Mouse (Mus musculus): ENCODE measurements around the gene Gcnt4. TPM values are rescaled to one million over a fixed set of nuclear protein-coding genes. Genes with fewer than 3 reads are reported as not detected.

Gene Gcnt4
- polyA plus RNA-seq, 1 experiment: 1.9 TPM

DNA sequence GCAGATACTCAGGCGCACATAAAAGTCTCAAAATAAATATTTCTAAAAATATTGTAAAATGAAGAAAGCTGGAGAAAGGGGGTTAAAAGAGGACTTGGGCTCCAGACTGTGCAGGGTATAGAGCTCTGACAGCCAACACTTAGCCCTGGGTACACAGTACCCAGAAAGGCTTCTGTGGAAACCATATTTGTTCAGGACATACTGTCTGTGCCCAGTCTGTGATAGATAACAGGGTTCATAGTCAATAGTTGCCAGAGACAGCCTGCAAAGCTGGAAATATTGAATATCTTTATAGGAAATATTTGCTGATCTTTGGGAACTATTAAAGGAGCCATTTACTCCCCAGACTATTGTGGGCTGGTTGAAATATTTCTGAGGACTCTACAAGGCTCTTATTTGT is 35.5 kb downstream of the Gcnt4 start:
- no peaks in the 10 kb centered on the region for H3K4me1 ChIP-seq (ENCODE audit: control insufficient read depth, insufficient read depth, low read length)
- 79% methylated on average over 1 of the region's 1 CpGs for WGBS
- no peak overlapping the region for H3K4me3 ChIP-seq (replicated peaks; ENCODE audit: insufficient read depth, low read depth, low read length)
- TF ChIP-seq POLR2A (IDR thresholded peaks at IDR 0.05; ENCODE audit: borderline replicate concordance, insufficient read depth, low read length) (no peak), CTCF (IDR thresholded peaks at IDR 0.05; ENCODE audit: borderline replicate concordance, insufficient read depth, low read depth, low read length) (no peak)
- H3K27ac ChIP-seq (ENCODE audit: insufficient read depth, low read length): no peak overlapping the region
- H3K27me3 ChIP-seq (ENCODE audit: control insufficient read depth, insufficient read depth, low read length): no peaks in the 10 kb centered on the region
- no peak for DNase-seq

GRCm38 (mm10) chr13:96961366-96962157 is 37.1 kb downstream of the Gcnt4 start:
- no peaks in the 10 kb centered on the region; the same call in 1 of the 2 replicates for H3K27me3 ChIP-seq (ENCODE audit: control insufficient read depth, insufficient read depth, low read length)
- H3K4me3 ChIP-seq (replicated peaks; ENCODE audit: insufficient read depth, low read depth, low read length): no peak overlapping the region
- WGBS: 63% methylated on average over 9 of the region's 9 CpGs
- TF ChIP-seq POLR2A (IDR thresholded peaks at IDR 0.05; ENCODE audit: borderline replicate concordance, insufficient read depth, low read length) (no peak), CTCF (IDR thresholded peaks at IDR 0.05; ENCODE audit: borderline replicate concordance, insufficient read depth, low read depth, low read length) (no peak)
- H3K4me1 ChIP-seq (ENCODE audit: control insufficient read depth, insufficient read depth, low read length): no peaks in the 10 kb centered on the region
- no peak for DNase-seq
- H3K27ac ChIP-seq (ENCODE audit: insufficient read depth, low read length): no peak overlapping the region

- DNase-seq: no peak
- 92% methylated on average over 5 of the region's 5 CpGs for WGBS
- H3K27me3 ChIP-seq (ENCODE audit: control insufficient read depth, insufficient read depth, low read length): no peaks in the 10 kb centered on the region; the same call in 1 of the 2 replicates
- TF ChIP-seq POLR2A (IDR thresholded peaks at IDR 0.05; ENCODE audit: borderline replicate concordance, insufficient read depth, low read length): no peak
- TF ChIP-seq CTCF (IDR thresholded peaks at IDR 0.05; ENCODE audit: borderline replicate concordance, insufficient read depth, low read depth, low read length): no peak
- H3K4me3 ChIP-seq (replicated peaks; ENCODE audit: insufficient read depth, low read depth, low read length): no peak overlapping the region
- no peaks in the 10 kb centered on the region for H3K4me1 ChIP-seq (ENCODE audit: control insufficient read depth, insufficient read depth, low read length)
- no peak overlapping the region for H3K27ac ChIP-seq (ENCODE audit: insufficient read depth, low read length)
Observed at GRCm38 (mm10) chr13:96962801-96963200, 38.3 kb downstream of the Gcnt4 start.

GRCm38 (mm10) chr13:96964981-96965380 is 40.5 kb downstream of the Gcnt4 start:
- DNase-seq: no peak
- Histone ChIP-seq H3K4me1 (ENCODE audit: control insufficient read depth, insufficient read depth, low read length) (no peaks in the 10 kb centered on the region), H3K27ac (ENCODE audit: insufficient read depth, low read length) (no peak overlapping the region), H3K27me3 (ENCODE audit: control insufficient read depth, insufficient read depth, low read length) (no peaks in the 10 kb centered on the region; the same call in 1 of the 2 replicates), H3K4me3 (replicated peaks; ENCODE audit: insufficient read depth, low read depth, low read length) (no peak overlapping the region)
- WGBS: 92% methylated on average over 7 of the region's 7 CpGs
- TF ChIP-seq POLR2A (IDR thresholded peaks at IDR 0.05; ENCODE audit: borderline replicate concordance, insufficient read depth, low read length): no peak
- no peak for TF ChIP-seq CTCF (IDR thresholded peaks at IDR 0.05; ENCODE audit: borderline replicate concordance, insufficient read depth, low read depth, low read length)

DNA sequence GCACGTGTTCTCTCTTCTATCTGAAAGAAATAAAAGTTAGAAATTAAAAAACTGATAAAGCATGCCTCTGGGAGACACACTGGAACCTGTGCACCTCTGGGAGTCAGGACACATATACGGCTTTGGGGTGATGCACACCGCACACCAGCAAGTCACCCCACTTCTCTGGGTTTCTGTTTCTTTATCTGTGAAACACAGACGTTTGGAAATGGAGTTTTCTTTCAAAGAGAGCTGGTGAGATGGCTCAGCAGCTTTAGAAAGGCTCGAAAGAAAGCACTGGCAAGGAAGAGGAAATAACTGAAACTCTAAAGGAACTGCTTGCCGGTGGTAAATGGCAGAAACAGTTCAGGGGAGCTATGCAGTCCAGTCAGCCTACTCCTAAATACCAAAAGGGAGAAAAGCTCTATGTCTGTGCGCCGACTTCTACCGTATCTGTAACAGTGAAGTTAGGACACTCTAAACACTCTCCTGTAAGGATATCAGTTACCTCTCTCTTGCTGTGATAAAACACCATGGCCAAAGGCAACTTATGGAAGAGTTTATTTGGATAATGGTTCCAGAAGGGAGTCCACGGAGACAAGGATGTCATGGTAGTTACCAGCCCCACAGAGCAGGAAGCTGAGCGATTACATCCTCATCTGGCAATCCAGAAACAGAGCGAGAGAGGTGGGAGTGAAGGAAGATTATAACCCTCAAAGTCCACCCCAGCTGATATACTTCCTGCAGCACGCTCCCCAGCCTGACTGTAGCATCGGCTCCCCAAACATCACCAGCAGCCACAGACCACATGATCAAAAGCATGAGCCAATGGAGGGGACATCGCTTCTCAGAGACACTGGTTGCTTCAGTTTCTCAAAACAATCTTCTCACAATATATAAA is 42.0 kb downstream of the Gcnt4 start:
- Histone ChIP-seq H3K27me3 (ENCODE audit: control insufficient read depth, insufficient read depth, low read length) (no peaks in the 10 kb centered on the region; the same call in 1 of the 2 replicates), H3K4me3 (replicated peaks; ENCODE audit: insufficient read depth, low read depth, low read length) (no peak overlapping the region), H3K27ac (ENCODE audit: insufficient read depth, low read length) (no peak overlapping the region), H3K4me1 (ENCODE audit: control insufficient read depth, insufficient read depth, low read length) (no peaks in the 10 kb centered on the region)
- TF ChIP-seq CTCF (IDR thresholded peaks at IDR 0.05; ENCODE audit: borderline replicate concordance, insufficient read depth, low read depth, low read length): no peak
- TF ChIP-seq POLR2A (IDR thresholded peaks at IDR 0.05; ENCODE audit: borderline replicate concordance, insufficient read depth, low read length): no peak
- no peak for DNase-seq
- WGBS: 82% methylated on average over 15 of the region's 15 CpGs

DNA sequence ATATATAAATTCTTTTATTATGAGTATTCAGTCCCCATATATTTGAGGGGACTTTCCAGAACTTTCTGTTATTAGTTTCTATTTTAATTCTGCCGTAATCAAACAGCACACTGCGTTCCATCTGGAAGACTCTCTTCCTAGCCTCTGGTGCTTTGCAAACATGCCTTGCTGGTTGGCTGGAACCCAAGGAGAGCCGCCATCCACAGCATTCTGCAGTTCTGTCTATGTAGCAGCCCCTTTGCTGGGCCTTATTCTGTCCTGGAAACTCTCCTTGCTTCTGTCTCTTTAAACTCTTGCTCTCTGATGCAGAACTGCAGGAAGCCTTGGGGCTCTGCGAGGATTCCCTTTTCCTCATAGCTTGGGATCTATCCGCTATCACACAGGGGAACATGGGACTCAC is 42.6 kb downstream of the Gcnt4 start:
- Histone ChIP-seq H3K27me3 (ENCODE audit: control insufficient read depth, insufficient read depth, low read length) (no peaks in the 10 kb centered on the region; the same call in 1 of the 2 replicates), H3K4me1 (ENCODE audit: control insufficient read depth, insufficient read depth, low read length) (no peaks in the 10 kb centered on the region), H3K27ac (ENCODE audit: insufficient read depth, low read length) (no peak overlapping the region), H3K4me3 (replicated peaks; ENCODE audit: insufficient read depth, low read depth, low read length) (no peak overlapping the region)
- whole genome bisulfite sequencing: 71% methylated on average over 5 of the region's 5 CpGs
- DNase-seq: no peak
- TF ChIP-seq POLR2A (IDR thresholded peaks at IDR 0.05; ENCODE audit: borderline replicate concordance, insufficient read depth, low read length): no peak
- no peak for TF ChIP-seq CTCF (IDR thresholded peaks at IDR 0.05; ENCODE audit: borderline replicate concordance, insufficient read depth, low read depth, low read length)

DNA sequence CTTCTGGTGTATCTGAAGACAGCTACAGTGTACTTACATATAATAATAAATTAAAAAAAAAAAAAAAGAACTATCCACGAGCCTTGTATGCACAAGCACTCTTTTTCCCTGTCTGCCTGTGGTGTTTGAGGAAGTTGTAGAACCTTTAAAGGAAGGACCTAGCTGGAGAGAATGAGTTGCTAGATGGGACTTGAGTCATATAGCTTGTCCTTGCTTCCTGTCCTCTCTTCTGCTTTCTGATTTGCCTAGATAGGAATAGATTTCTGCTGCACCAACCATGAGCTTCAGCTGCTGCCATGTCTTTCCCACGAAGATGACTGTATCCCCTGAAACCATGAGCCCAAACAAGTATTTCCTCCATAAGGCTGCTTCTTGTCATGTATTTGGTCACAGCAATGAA is 43.3 kb downstream of the Gcnt4 start:
- Histone ChIP-seq H3K27me3 (ENCODE audit: control insufficient read depth, insufficient read depth, low read length) (no peaks in the 10 kb centered on the region; the same call in 1 of the 2 replicates), H3K4me3 (replicated peaks; ENCODE audit: insufficient read depth, low read depth, low read length) (no peak overlapping the region), H3K27ac (ENCODE audit: insufficient read depth, low read length) (no peak overlapping the region), H3K4me1 (ENCODE audit: control insufficient read depth, insufficient read depth, low read length) (no peaks in the 10 kb centered on the region)
- 89% methylated on average over 2 of the region's 2 CpGs for WGBS
- TF ChIP-seq CTCF (IDR thresholded peaks at IDR 0.05; ENCODE audit: borderline replicate concordance, insufficient read depth, low read depth, low read length) (no peak), POLR2A (IDR thresholded peaks at IDR 0.05; ENCODE audit: borderline replicate concordance, insufficient read depth, low read length) (no peak)
- no peak for DNase-seq

Measured in cerebellum, adult 2 months (tissue).